Mouse (Mus musculus) limb, embryonic 15.5 days (tissue): ENCODE results near the gene Krtap1-5. TPM values are rescaled to one million over a fixed set of nuclear protein-coding genes. Genes with fewer than 3 reads are reported as not detected.
"Not testable (repeated sequence)": the region's sequence is repeated elsewhere in the genome, so short reads cannot be mapped to it uniquely, and the experiment has no call there.

ENCODE experiments used
- ATAC-seq: fragments of 200-750 bp; cut with Nextera tagmentation; 2 replicates; pipeline ENCODE4 v1.8.0; 2017; ENCODE audit warnings: low read depth, moderate TSS enrichment; ENCODE audit not compliant: insufficient number of reproducible peaks, low FRiP score, low TSS enrichment
- H3K27ac ChIP-seq: fragments of 300-500 bp; sonication (generic); 2 replicates; pipeline ENCODE4 v1.5.1; 2015; ENCODE audit warnings: moderate library complexity, mild to moderate bottlenecking, inconsistent platforms
- H3K27me3 ChIP-seq: fragments of 300-500 bp; sonication (generic); 2 replicates; pipeline ENCODE4 v1.6.1; 2015; ENCODE audit warnings: inconsistent platforms
- H3K36me3 ChIP-seq: fragments of 300-500 bp; sonication (generic); 2 replicates; pipeline ENCODE4 v1.6.1; 2015; ENCODE audit warnings: inconsistent platforms
- H3K4me1 ChIP-seq: fragments of 300-500 bp; sonication (generic); 2 replicates; pipeline ENCODE4 v1.6.1; 2015; ENCODE audit warnings: inconsistent platforms
- H3K4me2 ChIP-seq: fragments of 300-500 bp; sonication (generic); 2 replicates; pipeline ENCODE4 v1.6.1; 2015; ENCODE audit warnings: mild to moderate bottlenecking, inconsistent platforms
- H3K4me3 ChIP-seq: fragments of 300-500 bp; sonication (generic); 2 replicates; pipeline ENCODE4 v1.5.1; 2015; ENCODE audit warnings: mild to moderate bottlenecking, inconsistent platforms
- H3K9ac ChIP-seq: fragments of 300-500 bp; sonication (generic); 2 replicates; pipeline ENCODE4 v1.6.1; 2015; ENCODE audit warnings: inconsistent platforms
- H3K9me3 ChIP-seq: fragments of 300-500 bp; sonication (generic); 2 replicates; pipeline ENCODE4 v1.6.1; 2016; ENCODE audit warnings: inconsistent platforms
- WGBS: fragments of 180-500 bp; shearing (Covaris S2); methylation state at CpG from one replicate; pipeline ENCODE4 v1.1.7; 2015; 5-methylcytosine and 5-hydroxymethylcytosine counted together
- polyA plus RNA-seq: library from polyadenylated mRNA; unstranded; fragments of >200 nt; fragmentation: Nextera tagmentation; extraction: Ambion mirVana; gene quantifications from 2 replicates; pipeline ENCODE4 v1.2.1, GENCODE M21; 2015

The Krtap1-5 gene
- polyA plus RNA-seq: 0.22 TPM in 1 of 2 replicates, not detected in the other

DNA sequence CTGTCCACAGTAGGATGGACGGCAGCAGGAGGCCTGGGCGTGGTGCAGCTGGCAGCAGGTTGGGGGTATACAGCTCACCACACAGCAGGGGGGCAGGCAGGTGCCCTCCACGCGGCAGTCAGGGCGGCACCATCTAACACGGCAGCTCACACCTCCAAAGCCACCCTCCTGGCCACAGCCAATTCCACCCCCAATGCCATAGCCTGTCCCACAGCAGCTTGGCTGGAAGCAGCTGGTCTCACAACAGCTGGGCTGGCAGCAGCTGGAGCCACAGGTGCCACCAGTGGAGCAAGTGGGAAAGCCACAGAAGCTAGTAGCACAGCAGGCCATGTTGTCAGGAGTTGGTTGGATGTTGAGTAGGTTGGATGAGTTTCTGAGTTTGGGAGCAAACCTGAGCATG is at the start of gene Krtap1-5:
Krtap1-5 (minus strand) TSS at position 381 of the 400 bp plus-strand sequence.
- Histone ChIP-seq H3K9me3 (no peaks in the 10 kb centered on the region), H3K4me2 (no peak within 1 kb of the TSS), H3K36me3 (no peaks in the 10 kb centered on the region), H3K4me1 (no peaks in the 10 kb centered on the region), H3K4me3 (no peak within 1 kb of the TSS), H3K9ac (no peak within 1 kb of the TSS), H3K27me3 (no peaks in the 10 kb centered on the region), H3K27ac (no peak within 1 kb of the TSS)
- 78% methylated on average over 6 of the region's 6 CpGs for WGBS
- no peak for ATAC-seq

DNA sequence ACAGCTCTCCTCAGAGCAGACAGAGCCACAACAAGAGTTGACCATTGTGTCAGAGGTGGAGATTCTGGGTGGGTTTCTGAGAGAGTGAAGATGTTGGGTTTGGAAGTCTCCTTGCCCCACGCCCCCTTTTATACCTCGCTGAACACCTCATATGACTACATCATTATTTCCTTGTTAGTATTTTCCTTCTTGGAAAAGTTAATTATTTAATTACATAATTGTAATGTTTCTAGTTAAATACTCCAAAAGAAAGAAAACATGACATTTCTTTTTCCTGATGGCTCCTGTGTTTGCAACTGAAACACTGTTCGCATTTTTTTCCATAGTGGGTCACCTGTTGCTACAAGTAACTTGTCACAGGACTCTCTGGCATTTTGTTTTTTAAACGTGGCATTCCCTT is 47.3 kb upstream of the Krtap1-5 start, which contains the start of gene Krtap4-1:
Krtap4-1 (minus strand) TSS at position 101 of the 400 bp plus-strand sequence.
- Histone ChIP-seq H3K9ac (no peak within 1 kb of the TSS), H3K4me1 (no peaks in the 10 kb centered on the region), H3K9me3 (no peaks in the 10 kb centered on the region), H3K27ac (no peak within 1 kb of the TSS), H3K36me3 (no peaks in the 10 kb centered on the region), H3K4me3 (no peak within 1 kb of the TSS), H3K27me3 (no peaks in the 10 kb centered on the region), H3K4me2 (no peak within 1 kb of the TSS)
- no peak for ATAC-seq
- 78% methylated on average over 4 of the region's 4 CpGs for WGBS

DNA sequence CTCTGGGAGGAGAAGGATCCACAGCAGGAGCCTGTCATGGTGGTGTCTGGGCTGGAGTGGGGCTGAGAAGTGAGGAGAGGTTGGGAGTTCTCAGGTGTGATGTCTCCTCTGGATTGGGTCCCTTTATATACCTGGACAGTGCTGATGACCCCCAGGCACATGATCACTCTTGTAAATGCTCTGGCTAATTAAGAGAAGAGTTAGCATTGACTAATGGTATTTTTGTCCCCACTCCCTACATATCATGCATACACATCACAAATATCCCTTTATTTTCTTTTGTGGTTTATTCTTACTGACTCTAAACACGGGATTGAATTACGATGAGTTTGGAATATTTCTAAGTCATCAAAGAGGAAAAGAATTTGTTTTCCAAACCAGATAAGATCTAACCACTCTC is 39.5 kb upstream of the Krtap1-5 start, which contains the start of gene Gm11562:
Gm11562 (minus strand) TSS at position 101 of the 400 bp plus-strand sequence.
- H3K4me3 ChIP-seq: no peak within 1 kb of the TSS
- H3K27me3 ChIP-seq: no peaks in the 10 kb centered on the region
- ATAC-seq: no peak; the same call in 1 of the 2 replicates
- no peaks in the 10 kb centered on the region for H3K36me3 ChIP-seq
- H3K27ac ChIP-seq: no peak within 1 kb of the TSS
- H3K9me3 ChIP-seq: no peaks in the 10 kb centered on the region
- WGBS: 61% methylated on average over 2 of the region's 2 CpGs
- H3K4me2 ChIP-seq: no peak within 1 kb of the TSS
- H3K9ac ChIP-seq: no peak within 1 kb of the TSS
- H3K4me1 ChIP-seq: no peaks in the 10 kb centered on the region

DNA sequence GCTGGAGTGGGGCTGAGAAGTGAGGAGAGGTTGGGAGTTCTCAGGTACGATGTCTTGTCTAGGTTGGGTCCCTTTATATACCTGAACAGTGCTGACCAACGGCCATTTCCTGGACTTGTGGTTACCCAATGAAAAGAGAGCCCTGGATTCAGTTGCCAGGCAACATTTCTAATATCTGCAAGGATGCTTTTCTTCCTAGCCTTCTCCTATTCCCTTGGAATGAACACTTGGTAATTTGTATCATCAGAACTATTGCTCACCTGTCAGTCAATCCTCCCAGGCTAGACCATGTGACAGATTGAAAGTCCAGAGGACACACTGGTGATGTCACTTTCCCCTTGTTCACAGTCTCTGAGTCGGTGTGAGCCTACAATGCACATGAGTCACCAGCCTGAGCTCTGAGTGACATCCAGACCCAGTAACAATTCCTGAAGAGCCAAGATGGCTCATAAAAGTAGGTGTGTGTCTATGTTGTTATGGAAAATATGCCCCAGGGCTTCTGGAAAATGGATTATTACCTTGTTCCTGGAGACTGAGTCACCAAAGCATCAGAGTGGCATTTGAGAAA is 34.1 kb upstream of the Krtap1-5 start, which contains the start of gene Krtap2-4:
Krtap2-4 (minus strand) TSS at position 51 of the 568 bp plus-strand sequence.
- H3K27me3 ChIP-seq: no peaks in the 10 kb centered on the region
- H3K9me3 ChIP-seq: no peaks in the 10 kb centered on the region
- no peak within 1 kb of the TSS for H3K4me3 ChIP-seq
- no peaks in the 10 kb centered on the region for H3K36me3 ChIP-seq
- ATAC-seq: no peak
- WGBS: 57% methylated on average over 3 of the region's 3 CpGs
- no peak within 1 kb of the TSS for H3K9ac ChIP-seq
- H3K27ac ChIP-seq: no peak within 1 kb of the TSS
- no peaks in the 10 kb centered on the region for H3K4me1 ChIP-seq
- no peak within 1 kb of the TSS for H3K4me2 ChIP-seq

DNA sequence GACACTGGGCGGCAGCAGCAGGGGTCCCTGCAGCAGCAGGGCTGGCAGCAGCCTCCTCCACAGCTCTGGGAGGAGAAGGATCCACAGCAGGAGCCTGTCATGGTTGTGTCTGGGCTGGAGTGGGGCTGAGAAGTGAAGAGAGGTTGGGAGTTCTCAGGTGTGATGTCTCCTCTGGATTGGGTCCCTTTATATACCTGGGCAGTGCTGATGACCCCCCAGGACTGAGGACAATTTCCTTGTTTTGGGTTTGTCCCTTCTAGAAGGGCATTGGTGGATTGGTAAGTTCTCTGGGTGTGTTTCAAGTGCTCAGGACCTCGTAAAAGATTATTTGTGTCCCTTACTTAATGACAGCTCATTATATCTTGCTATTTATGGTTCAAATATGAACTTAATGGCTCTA is 29.3 kb upstream of the Krtap1-5 start, which contains the start of gene Gm11937:
Gm11937 (minus strand) TSS at position 101 of the 400 bp plus-strand sequence.
- not testable (repeated sequence) for H3K4me3 ChIP-seq, H3K27me3 ChIP-seq, ATAC-seq, H3K4me2 ChIP-seq, H3K36me3 ChIP-seq, H3K4me1 ChIP-seq, H3K9ac ChIP-seq, H3K27ac ChIP-seq, H3K9me3 ChIP-seq
- WGBS: 46% methylated on average over 2 of the region's 2 CpGs

DNA sequence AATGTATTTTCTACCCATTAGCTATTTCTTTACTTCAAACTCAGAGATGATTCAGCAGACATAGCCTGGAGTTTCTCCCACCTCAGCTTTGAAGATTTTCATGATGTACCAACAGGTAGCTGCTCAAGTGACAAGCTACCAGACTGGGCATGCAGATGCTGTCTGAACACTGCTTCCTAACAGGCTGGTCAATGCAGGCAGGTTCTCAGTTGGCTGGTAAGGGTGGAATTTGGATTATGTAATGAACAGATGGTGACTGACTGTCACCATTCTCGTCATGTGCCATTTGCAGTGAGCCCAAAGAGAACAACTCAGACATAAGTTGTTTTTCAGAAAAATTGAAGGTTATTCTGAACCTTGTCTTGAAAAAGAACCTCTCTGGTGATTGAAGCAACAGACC is 28.3 kb upstream of the Krtap1-5 start:
- WGBS: 51% methylated on average over 1 of the region's 1 CpGs
- Histone ChIP-seq H3K27ac (no peak overlapping the region), H3K36me3 (no peaks in the 10 kb centered on the region), H3K9me3 (no peaks in the 10 kb centered on the region), H3K4me2 (no peak overlapping the region), H3K4me1 (no peaks in the 10 kb centered on the region), H3K27me3 (no peaks in the 10 kb centered on the region), H3K9ac (no peak overlapping the region), H3K4me3 (no peak overlapping the region)
- ATAC-seq: no peak

DNA sequence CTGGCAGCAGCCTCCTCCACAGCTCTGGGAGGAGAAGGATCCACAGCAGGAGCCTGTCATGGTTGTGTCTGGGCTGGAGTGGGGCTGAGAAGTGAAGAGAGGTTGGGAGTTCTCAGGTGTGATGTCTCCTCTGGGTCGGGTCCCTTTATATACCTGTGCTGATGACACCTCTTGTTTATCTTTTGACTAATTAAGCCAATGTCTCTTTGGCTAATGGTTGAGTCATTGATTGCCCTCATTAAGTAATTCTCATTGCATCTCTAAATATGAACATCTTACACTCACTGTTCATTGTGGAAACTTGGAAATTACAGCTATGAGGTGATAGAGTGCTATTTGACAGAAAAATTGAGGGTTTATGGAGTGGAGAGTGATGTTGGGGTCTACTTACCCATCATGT is 22.4 kb upstream of the Krtap1-5 start, which contains the start of gene Gm11938:
Gm11938 (minus strand) TSS at position 101 of the 400 bp plus-strand sequence.
- not testable (repeated sequence) for H3K4me1 ChIP-seq, H3K9me3 ChIP-seq, H3K4me3 ChIP-seq, H3K9ac ChIP-seq, H3K4me2 ChIP-seq, H3K27me3 ChIP-seq, H3K27ac ChIP-seq, ATAC-seq, H3K36me3 ChIP-seq
- WGBS: 28% methylated on average over 1 of the region's 1 CpGs

DNA sequence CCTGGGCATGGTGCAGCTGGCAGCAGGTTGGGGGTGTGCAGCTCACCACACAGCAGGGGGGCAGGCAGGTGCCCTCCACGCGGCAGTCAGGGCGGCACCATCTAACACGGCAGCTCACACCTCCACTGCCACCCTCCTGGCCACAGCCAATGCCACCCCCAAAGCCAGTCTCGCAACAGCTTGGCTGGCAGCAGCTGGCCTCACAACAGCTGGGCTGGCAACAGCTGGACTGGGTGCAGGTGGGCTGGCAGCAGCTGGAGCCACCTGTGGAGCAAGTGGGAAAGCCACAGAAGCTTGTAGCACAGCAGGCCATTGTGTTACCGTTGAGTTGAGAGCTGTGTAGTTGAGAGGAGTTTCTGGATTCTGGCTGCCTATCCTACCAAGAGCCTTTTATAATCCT is 16.9 kb upstream of the Krtap1-5 start, which contains the start of gene Krtap9-3:
Krtap9-3 (minus strand) TSS at position 364 of the 400 bp plus-strand sequence.
- H3K9ac ChIP-seq, H3K27me3 ChIP-seq, ATAC-seq, H3K4me3 ChIP-seq, H3K27ac ChIP-seq, H3K4me1 ChIP-seq, H3K9me3 ChIP-seq, H3K36me3 ChIP-seq, H3K4me2 ChIP-seq: not testable (repeated sequence)
- 79% methylated on average over 6 of the region's 6 CpGs for WGBS

DNA sequence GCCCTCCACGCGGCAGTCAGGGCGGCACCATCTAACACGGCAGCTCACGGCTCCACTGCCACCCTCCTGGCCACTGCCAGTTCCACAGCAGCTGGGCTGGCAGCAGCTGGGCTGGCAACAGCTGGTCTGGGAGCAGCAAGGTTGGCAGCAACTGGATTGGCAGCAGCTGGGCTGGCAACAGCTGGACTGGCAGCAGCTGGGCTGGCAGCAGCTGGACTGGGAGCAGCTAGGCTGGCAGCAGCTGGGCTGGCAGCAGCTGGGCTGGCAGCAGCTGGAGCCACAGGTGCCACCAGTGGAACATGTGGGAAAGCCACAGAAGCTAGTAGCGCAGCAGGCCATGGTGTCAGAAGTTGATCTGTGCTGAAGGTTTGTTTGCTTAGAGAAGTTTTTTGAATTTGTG is 10.2 kb upstream of the Krtap1-5 start, which contains the start of gene Krtap1-3:
Krtap1-3 (minus strand) TSS at position 359 of the 400 bp plus-strand sequence.
- Histone ChIP-seq H3K9ac (no peak within 1 kb of the TSS), H3K4me2 (no peak within 1 kb of the TSS), H3K9me3 (no peaks in the 10 kb centered on the region), H3K36me3 (no peaks in the 10 kb centered on the region), H3K4me3 (no peak within 1 kb of the TSS), H3K27me3 (no peaks in the 10 kb centered on the region), H3K4me1 (no peaks in the 10 kb centered on the region), H3K27ac (no peak within 1 kb of the TSS)
- 75% methylated on average over 6 of the region's 6 CpGs for WGBS
- no peak for ATAC-seq

DNA sequence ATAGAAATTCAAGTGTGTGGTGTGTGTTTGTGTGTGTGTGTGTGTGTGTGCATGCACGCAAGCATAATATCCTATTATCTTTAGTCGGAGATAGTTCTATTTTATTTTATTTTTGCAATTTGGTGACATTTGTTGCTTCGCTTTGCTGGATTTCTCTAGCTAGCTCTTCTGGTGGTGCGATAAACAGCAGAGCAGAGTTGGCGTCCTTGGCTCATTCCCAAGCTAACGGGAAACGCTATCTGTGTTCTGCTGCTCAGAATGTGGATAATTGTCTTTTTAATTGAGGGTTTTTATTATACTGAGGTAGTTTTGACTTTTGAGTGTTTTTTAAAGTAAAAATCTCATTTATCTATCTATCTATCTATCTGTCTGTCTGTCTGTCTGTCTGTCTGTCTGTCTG is 4.3 kb upstream of the Krtap1-5 start:
- WGBS: 89% methylated on average over 7 of the region's 7 CpGs
- Histone ChIP-seq H3K4me2 (no peak overlapping the region), H3K9me3 (no peaks in the 10 kb centered on the region), H3K36me3 (no peaks in the 10 kb centered on the region), H3K4me3 (no peak overlapping the region), H3K27ac (no peak overlapping the region), H3K4me1 (no peaks in the 10 kb centered on the region), H3K9ac (no peak overlapping the region), H3K27me3 (no peaks in the 10 kb centered on the region)
- no peak for ATAC-seq

DNA sequence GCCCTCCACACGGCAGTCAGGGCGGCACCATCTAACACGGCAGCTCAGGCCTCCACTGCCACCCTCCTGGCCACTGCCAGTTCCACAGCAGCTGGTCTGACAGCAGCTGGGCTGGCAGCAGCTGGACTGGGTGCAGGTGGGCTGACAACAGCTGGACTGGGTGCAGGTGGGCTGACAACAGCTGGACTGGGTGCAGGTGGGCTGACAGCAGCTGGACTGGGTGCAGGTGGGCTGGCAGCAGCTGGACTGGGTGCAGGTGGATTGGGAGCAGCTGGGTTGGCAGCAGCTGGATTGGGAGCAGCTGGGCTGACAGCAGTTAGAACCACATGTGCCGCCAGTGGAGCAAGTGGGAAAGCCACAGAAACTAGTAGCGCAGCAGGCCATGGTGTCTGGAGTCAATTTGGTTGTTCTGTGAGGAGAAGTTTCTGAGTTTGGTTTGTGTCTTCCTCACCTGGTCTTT is 2.5 kb upstream of the Krtap1-5 start, which contains the start of gene Krtap1-4:
Krtap1-4 (minus strand) TSS at position 410 of the 460 bp plus-strand sequence.
- no peaks in the 10 kb centered on the region for H3K27me3 ChIP-seq
- WGBS: 65% methylated on average over 5 of the region's 5 CpGs
- H3K36me3 ChIP-seq: no peaks in the 10 kb centered on the region
- no peak within 1 kb of the TSS for H3K4me2 ChIP-seq
- no peak within 1 kb of the TSS for H3K9ac ChIP-seq
- H3K9me3 ChIP-seq: no peaks in the 10 kb centered on the region
- no peak for ATAC-seq
- no peak within 1 kb of the TSS for H3K4me3 ChIP-seq
- H3K27ac ChIP-seq: no peak within 1 kb of the TSS
- no peaks in the 10 kb centered on the region for H3K4me1 ChIP-seq

DNA sequence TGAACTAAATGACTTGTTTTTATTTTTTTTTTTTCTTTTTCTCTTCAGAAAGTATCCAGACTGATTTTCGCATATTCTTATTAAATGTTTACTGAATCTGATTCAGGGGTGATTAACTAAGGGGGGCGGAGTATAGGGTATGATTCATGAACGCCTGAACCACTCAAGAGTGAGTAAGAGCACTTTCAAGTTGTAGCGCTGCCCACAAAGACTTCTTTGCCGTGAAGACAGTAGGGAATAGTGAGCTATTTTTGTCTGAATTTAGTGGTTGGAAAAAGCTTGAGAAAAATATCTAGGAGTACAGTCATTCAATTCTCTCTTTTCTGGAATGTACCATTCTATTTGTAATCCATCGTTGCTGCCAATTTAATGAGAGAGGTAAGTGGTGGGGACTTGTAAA is 748 bp upstream of the Krtap1-5 start:
- 79% methylated on average over 6 of the region's 6 CpGs for WGBS

More for the DNA sequence above, 748 bp upstream of the Krtap1-5 start:
- Histone ChIP-seq H3K36me3 (no peaks in the 10 kb centered on the region), H3K27me3 (no peaks in the 10 kb centered on the region), H3K4me3 (no peak overlapping the region), H3K4me2 (no peak overlapping the region), H3K9me3 (no peaks in the 10 kb centered on the region), H3K9ac (no peak overlapping the region), H3K4me1 (no peaks in the 10 kb centered on the region), H3K27ac (no peak overlapping the region)
- no peak for ATAC-seq
